Mouse (Mus musculus) neural tube, embryonic 14.5 days (tissue): ENCODE measurements around the gene Rplp1. TPM values are rescaled to one million over a fixed set of nuclear protein-coding genes. Genes with fewer than 3 reads are reported as not detected.

ENCODE experiments used
- ATAC-seq: fragments of 200-750 bp; cut with Nextera tagmentation; 2 replicates; pipeline ENCODE4 v1.8.0; 2017; ENCODE audit warnings: low read depth, mild to moderate bottlenecking, moderate TSS enrichment, moderate library complexity
- H3K27ac ChIP-seq: fragments of 300-500 bp; sonication (generic); 2 replicates; pipeline ENCODE4 v1.5.1; 2014; ENCODE audit warnings: low read depth, mild to moderate bottlenecking, control low read depth, low read length, moderate library complexity, mixed read lengths
- H3K27me3 ChIP-seq: fragments of 300-500 bp; sonication (generic); 2 replicates; pipeline ENCODE4 v1.6.1; 2014; ENCODE audit warnings: low read length; ENCODE audit not compliant: control insufficient read depth, insufficient read depth
- H3K36me3 ChIP-seq: fragments of 300-500 bp; sonication (generic); 2 replicates; pipeline ENCODE4 v1.6.1; 2014; ENCODE audit warnings: low read length, mixed read lengths; ENCODE audit not compliant: control insufficient read depth, insufficient read depth
- H3K4me1 ChIP-seq: fragments of 300-500 bp; sonication (generic); 2 replicates; pipeline ENCODE4 v1.6.1; 2014; ENCODE audit warnings: low read length; ENCODE audit not compliant: control insufficient read depth, insufficient read depth
- H3K4me2 ChIP-seq: fragments of 300-500 bp; sonication (generic); 2 replicates; pipeline ENCODE4 v1.6.1; 2014; ENCODE audit warnings: mild to moderate bottlenecking, low read depth, low read length, control low read depth
- H3K4me3 ChIP-seq: fragments of 300-500 bp; sonication (generic); 2 replicates; pipeline ENCODE4 v1.5.1; 2014; ENCODE audit warnings: low read depth, low read length, control low read depth, mixed read lengths
- H3K9ac ChIP-seq: fragments of 300-500 bp; sonication (generic); replicated peaks from 2 replicates; pipeline ENCODE4 v1.6.1; 2014; ENCODE audit warnings: low read depth, mild to moderate bottlenecking, control low read depth, low read length, mixed read lengths
- H3K9me3 ChIP-seq: fragments of 300-500 bp; sonication (generic); 2 replicates; pipeline ENCODE4 v1.6.1; 2016; ENCODE audit warnings: low read length; ENCODE audit not compliant: control insufficient read depth
- WGBS: fragments of 180-500 bp; shearing (Covaris S2); extraction: QIAGEN DNeasy Blood & Tissue Kit; methylation state at CpG from one replicate; pipeline ENCODE4 v1.1.7; 2014; 5-methylcytosine and 5-hydroxymethylcytosine counted together
- polyA plus RNA-seq: library from polyadenylated mRNA; unstranded; fragments of >200 nt; fragmentation: Nextera tagmentation; extraction: Ambion mirVana; gene quantifications from 2 replicates; pipeline ENCODE4 v1.2.1, GENCODE M21; 2014

Rplp1 gene
- polyA plus RNA-seq, 1 experiment from 2014 or later: 1,031 TPM

GRCm38 (mm10) chr9:61889855-61890254 lies 24.5 kb downstream of the Rplp1 start:
- H3K27ac ChIP-seq: no peak overlapping the region
- peaks cover 7% of the 10 kb centered on the region; the same call in 1 of the 2 replicates for H3K4me1 ChIP-seq
- H3K36me3 ChIP-seq: no peaks in the 10 kb centered on the region
- no peak overlapping the region for H3K9ac ChIP-seq
- no peak overlapping the region for H3K4me2 ChIP-seq
- H3K9me3 ChIP-seq: no peaks in the 10 kb centered on the region
- ATAC-seq: peak; percentile 68; the same call in 1 of the 2 replicates
- no peak overlapping the region for H3K4me3 ChIP-seq
- no peaks in the 10 kb centered on the region for H3K27me3 ChIP-seq
- 30% methylated on average over 8 of the region's 8 CpGs for WGBS

DNA sequence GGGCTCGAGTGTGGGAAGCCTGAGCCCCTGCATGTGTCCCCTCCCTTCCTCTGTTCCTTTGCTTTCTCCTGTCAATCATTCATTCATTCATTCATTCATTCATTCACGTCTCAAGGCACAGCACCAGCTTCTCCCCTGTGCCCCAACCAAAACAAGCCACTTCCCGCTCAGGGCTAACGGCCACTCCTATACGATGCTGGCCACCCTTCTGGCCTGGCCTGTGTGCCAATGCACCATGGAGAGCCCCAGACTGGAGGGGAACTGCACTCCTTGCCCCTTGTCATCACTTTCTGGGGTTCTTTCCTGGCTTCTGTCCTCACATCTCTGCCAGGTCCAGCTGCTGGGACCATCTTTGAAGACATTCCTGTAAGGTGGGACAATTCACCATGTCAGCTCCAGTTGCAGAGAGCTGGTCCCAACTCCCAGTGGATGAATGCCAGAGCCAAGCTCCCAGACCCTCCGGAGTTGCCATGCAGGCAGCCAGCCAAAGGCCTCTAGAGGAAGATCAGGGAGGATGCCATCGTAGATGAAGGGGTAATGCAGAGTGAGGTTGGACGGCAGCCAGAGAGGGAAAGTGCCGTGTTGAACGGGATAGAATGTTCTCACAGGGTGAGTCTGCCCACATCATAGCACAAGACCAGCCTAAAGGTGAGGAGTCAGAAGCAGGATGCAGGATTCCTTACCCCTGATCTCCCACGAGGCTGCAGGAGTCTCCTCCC lies 26.5 kb downstream of the Rplp1 start:
- H3K4me2 ChIP-seq: no peak overlapping the region
- H3K4me1 ChIP-seq: peaks cover 7% of the 10 kb centered on the region; the same call in 1 of the 2 replicates
- H3K9me3 ChIP-seq: no peaks in the 10 kb centered on the region
- H3K27me3 ChIP-seq: no peaks in the 10 kb centered on the region
- H3K36me3 ChIP-seq: no peaks in the 10 kb centered on the region
- ATAC-seq: peak; percentile 49; the same call in 1 of the 2 replicates
- H3K4me3 ChIP-seq: no peak overlapping the region
- no peak overlapping the region for H3K9ac ChIP-seq
- H3K27ac ChIP-seq: 0 out of 2 replicates have a peak overlapping the region, but pooled peaks have one; percentile 28
- WGBS: 48% methylated on average over 11 of the region's 11 CpGs

DNA sequence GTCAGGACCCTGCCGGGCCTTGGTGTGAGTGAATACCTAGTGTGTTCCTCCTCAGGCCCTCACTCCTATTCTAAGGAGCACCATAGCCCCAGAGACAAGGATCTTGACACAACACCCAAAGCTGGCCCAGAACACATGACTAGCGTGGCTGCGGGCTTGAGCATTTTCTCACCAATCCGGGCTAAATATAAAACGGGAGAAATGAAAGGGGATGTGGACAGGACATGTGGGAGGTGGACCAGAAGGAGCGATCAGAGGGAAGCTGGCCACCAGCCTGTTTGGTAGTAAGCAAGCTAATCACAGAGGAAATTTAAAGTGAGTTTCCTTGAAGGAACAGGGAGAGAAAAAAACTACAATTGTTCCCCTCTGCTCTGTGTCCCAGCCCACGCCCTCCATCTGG lies 28.4 kb downstream of the Rplp1 start:
- WGBS: 86% methylated on average over 7 of the region's 7 CpGs
- H3K4me2 ChIP-seq: no peak overlapping the region
- H3K4me3 ChIP-seq: no peak overlapping the region
- no peak for ATAC-seq
- no peaks in the 10 kb centered on the region for H3K36me3 ChIP-seq
- H3K9ac ChIP-seq: no peak overlapping the region
- H3K4me1 ChIP-seq: peaks cover 7% of the 10 kb centered on the region; the same call in 1 of the 2 replicates
- H3K9me3 ChIP-seq: no peaks in the 10 kb centered on the region
- H3K27me3 ChIP-seq: no peaks in the 10 kb centered on the region
- no peak overlapping the region for H3K27ac ChIP-seq

DNA sequence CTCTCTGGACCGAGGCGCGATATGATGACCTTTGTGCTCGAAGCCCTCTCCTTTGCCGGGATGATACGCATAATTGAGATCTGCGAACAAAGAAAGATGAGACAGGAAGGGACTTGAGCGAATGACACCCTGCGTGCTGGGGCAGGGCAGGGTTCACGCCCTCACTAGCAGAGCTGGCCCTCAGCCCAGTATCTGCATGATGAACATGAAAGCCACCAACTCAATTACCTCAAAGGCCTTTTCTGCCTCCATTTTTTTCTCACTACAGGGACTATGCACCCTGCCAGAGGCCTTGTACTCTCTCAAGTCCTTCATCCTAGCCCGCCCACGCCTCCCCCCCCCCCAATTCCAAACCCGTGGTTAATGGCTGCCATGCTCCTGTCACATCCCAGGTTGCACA lies 29.4 kb downstream of the Rplp1 start:
- whole genome bisulfite sequencing: 58% methylated on average over 11 of the region's 13 CpGs
- Histone ChIP-seq H3K27me3 (no peaks in the 10 kb centered on the region), H3K36me3 (no peaks in the 10 kb centered on the region), H3K4me1 (peaks cover 9% of the 10 kb centered on the region; the same call in 1 of the 2 replicates), H3K27ac (no peak overlapping the region), H3K4me3 (no peak overlapping the region), H3K9me3 (no peaks in the 10 kb centered on the region), H3K9ac (no peak overlapping the region), H3K4me2 (no peak overlapping the region)
- ATAC-seq: no peak

- H3K4me2 ChIP-seq: no peak overlapping the region
- no peaks in the 10 kb centered on the region for H3K9me3 ChIP-seq
- no peaks in the 10 kb centered on the region for H3K36me3 ChIP-seq
- ATAC-seq: no peak
- no peaks in the 10 kb centered on the region for H3K27me3 ChIP-seq
- WGBS: 92% methylated on average over 7 of the region's 7 CpGs
- no peak overlapping the region for H3K27ac ChIP-seq
- H3K4me1 ChIP-seq: peaks cover 9% of the 10 kb centered on the region; the same call in 1 of the 2 replicates
- H3K4me3 ChIP-seq: no peak overlapping the region
- no peak overlapping the region for H3K9ac ChIP-seq
Observed at GRCm38 (mm10) chr9:61884375-61884774, 30.0 kb downstream of the Rplp1 start.

- Histone ChIP-seq H3K9ac (no peak overlapping the region), H3K27ac (no peak overlapping the region), H3K4me1 (peaks cover 18% of the 10 kb centered on the region), H3K36me3 (no peaks in the 10 kb centered on the region), H3K9me3 (no peaks in the 10 kb centered on the region), H3K4me3 (no peak overlapping the region), H3K4me2 (no peak overlapping the region), H3K27me3 (no peaks in the 10 kb centered on the region)
- no peak for ATAC-seq
- WGBS: 68% methylated on average over 3 of the region's 3 CpGs
Observed at GRCm38 (mm10) chr9:61882179-61882578, 32.2 kb downstream of the Rplp1 start.

GRCm38 (mm10) chr9:61878889-61879288 lies 35.5 kb downstream of the Rplp1 start:
- no peaks in the 10 kb centered on the region for H3K9me3 ChIP-seq
- H3K4me1 ChIP-seq: peaks cover 30% of the 10 kb centered on the region
- no peaks in the 10 kb centered on the region for H3K36me3 ChIP-seq
- peak; percentile 36; the same call in 1 of the 2 replicates for ATAC-seq
- no peak overlapping the region for H3K4me2 ChIP-seq
- no peak overlapping the region for H3K27ac ChIP-seq
- 24% methylated on average over 2 of the region's 2 CpGs for WGBS
- H3K4me3 ChIP-seq: no peak overlapping the region
- no peaks in the 10 kb centered on the region for H3K27me3 ChIP-seq
- no peak overlapping the region for H3K9ac ChIP-seq

DNA sequence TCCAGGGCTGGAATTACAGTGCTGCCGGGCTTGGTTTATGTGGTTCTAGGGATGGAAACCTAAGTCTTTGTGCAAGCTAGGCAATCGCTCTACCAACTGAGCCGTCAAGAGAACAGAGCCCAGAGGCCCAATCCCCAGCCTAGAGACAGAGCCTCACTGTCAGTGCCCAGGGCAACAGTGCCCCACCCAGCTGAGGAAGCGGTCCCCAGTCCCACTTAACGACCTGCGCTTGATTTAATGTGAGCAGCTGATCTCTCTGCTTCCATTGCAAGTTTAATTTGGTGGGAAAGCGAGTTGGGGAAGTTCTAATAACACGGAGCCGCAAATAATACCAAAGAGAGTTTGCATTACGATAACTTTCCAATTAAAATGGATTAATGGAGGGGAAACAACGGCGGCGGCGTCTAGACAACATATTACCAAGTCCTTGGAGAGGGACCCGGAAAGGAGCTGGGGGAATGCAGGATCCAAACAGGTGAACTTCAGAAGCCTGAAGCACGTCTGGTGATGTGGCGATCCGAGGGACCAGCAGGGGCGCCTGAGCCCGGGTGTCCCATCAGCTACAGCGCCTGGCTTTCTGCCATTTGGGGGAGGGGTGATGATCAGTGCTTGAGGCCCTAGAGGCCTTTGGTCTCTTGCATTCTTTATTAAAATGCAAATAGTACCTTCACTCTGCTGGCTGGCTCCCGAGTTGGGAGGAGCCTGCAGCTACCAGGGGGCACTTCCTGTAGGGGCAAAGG lies 36.8 kb downstream of the Rplp1 start:
- no peak overlapping the region for H3K9ac ChIP-seq

GRCm38 (mm10) chr9:61873325-61873724 lies 41.0 kb downstream of the Rplp1 start:
- Histone ChIP-seq H3K9me3 (no peaks in the 10 kb centered on the region), H3K9ac (0 out of 2 replicates have a peak overlapping the region, but pooled peaks have one; percentile 16), H3K27me3 (no peaks in the 10 kb centered on the region), H3K4me3 (no peak overlapping the region), H3K36me3 (no peaks in the 10 kb centered on the region), H3K27ac (no peak overlapping the region), H3K4me1 (peaks cover 37% of the 10 kb centered on the region), H3K4me2 (no peak overlapping the region)
- 11% methylated on average over 8 of the region's 8 CpGs for WGBS
- ATAC-seq: no peak

More for the DNA sequence above, 36.8 kb downstream of the Rplp1 start:
- no peaks in the 10 kb centered on the region for H3K36me3 ChIP-seq
- no peak overlapping the region for H3K27ac ChIP-seq
- H3K4me2 ChIP-seq: no peak overlapping the region
- ATAC-seq: peak; percentile 72; the same call in 1 of the 2 replicates
- no peaks in the 10 kb centered on the region for H3K9me3 ChIP-seq
- no peak overlapping the region for H3K4me3 ChIP-seq
- no peaks in the 10 kb centered on the region for H3K27me3 ChIP-seq
- WGBS: 9% methylated on average over 22 of the region's 22 CpGs
- H3K4me1 ChIP-seq: peaks cover 40% of the 10 kb centered on the region
